Comparison of ENCODE assay signal across 8 mouse cellular contexts in the genomic region with DNA sequence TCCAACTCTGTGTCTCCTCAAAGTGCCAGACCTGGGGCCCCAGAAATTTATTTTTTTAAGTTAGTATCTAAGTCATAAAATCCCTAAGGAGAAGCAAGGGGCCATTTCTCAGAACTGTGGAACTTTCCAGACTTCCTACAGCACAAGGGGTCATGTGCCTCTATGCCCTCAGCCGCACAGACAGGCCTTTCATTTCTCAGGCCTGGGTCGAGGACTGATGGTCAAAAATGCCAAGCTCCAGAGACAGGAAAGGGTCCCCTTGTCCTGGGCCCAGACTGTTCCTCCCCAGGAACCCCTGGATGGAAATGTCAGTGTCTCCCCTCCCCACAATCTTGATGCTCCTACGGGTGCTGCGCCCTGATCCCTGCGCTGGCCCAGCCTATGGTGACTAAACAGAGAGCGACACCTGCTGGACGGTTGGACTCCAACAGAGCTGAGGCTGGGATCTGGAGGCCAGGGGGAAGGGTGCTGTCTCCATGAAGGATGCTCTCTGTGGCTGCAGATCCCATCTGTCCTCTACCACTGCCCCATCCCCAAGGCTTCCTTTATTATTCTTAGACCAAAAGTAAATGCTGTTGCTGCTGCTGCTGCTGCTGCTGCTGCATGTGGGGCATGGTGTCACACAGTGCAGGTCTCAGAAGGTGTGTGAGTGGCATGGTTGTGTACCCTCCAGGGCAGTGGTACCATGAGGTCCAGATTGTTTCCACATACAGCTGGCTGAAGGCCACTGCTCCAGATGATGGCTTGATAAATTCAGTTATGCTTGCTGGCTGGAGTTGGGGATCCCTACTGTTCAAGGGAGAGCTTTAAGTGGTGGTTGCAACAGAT. TPM values are rescaled to one million over a fixed set of nuclear protein-coding genes. Genes with fewer than 3 reads are reported as not detected.
DNase-seq lines count a peak whose midpoint lies in the region; ATAC-seq and TF ChIP-seq lines count a peak whose summit lies in the region.

No protein-coding gene starts in this region.

- peak; percentile 17 to 78; a peak in 3 of 4 replicates for TF ChIP-seq CTCF in CH12.LX (conservative IDR thresholded peaks at IDR 0.05 in 1 of 2, IDR thresholded peaks at IDR 0.05 in 1 of 2; ENCODE audit: low read depth in 2 of 2, low read length in 2 of 2)
- peak; percentile 75 for TF ChIP-seq CTCF in bone marrow, adult 2 months (IDR thresholded peaks at IDR 0.05; ENCODE audit: control insufficient read depth, insufficient read depth, low read length)

- H3K4me1 ChIP-seq in CH12.LX (ENCODE audit: control insufficient read depth in 1 of 2, insufficient read depth in 2 of 2), result no peaks in the 10 kb centered on the region
- H3K4me1 ChIP-seq in bone marrow, adult 2 months (ENCODE audit: control insufficient read depth, insufficient read depth, low read length), result no peaks in the 10 kb centered on the region
- H3K4me1 ChIP-seq in lung, embryonic 15.5 days, result no peaks in the 10 kb centered on the region

- 24% methylated on average over 7 of the region's 7 CpGs for WGBS in bone marrow, adult 2 months
- 17% methylated on average over 7 of the region's 7 CpGs for WGBS in lung, embryonic 15.5 days

- H3K9me3 ChIP-seq in CH12.LX (replicated peaks; ENCODE audit: low read length), result no peaks in the 10 kb centered on the region
- no peaks in the 10 kb centered on the region for H3K9me3 ChIP-seq in lung, embryonic 15.5 days

- peak; percentile 73 for TF ChIP-seq RAD21 in CH12.LX (IDR thresholded peaks at IDR 0.05; ENCODE audit: low read depth, low read length)

- no peak for TF ChIP-seq EP300 in CH12.LX (IDR thresholded peaks at IDR 0.05; ENCODE audit: low read length)

- H3K4me2 ChIP-seq in CH12.LX (ENCODE audit: insufficient read depth, low read depth, poor library complexity, severe bottlenecking), result no peak overlapping the region
- no peak overlapping the region for H3K4me2 ChIP-seq in lung, embryonic 15.5 days

- in situ Hi-C loops in CH12.LX (cut with MboI; ENCODE audit: low pct_ligation_motif_present, low pct_unique_long_range_greater_than_20kb, low sequenced_read_pairs), result loop anchor here (25.0 kb wide), 1 partner anchor 293 kb away; the partner anchor contains the start of genes Mrpl46 and Mrps11

- intact Hi-C loops in heart, postnatal 10 days (cut with DNase I), result no loop called here

- TF ChIP-seq POLR2A in CH12.LX (IDR thresholded peaks at IDR 0.05; ENCODE audit: low read depth, low read length), result no peak
- no peak for TF ChIP-seq POLR2A in bone marrow, adult 2 months (IDR thresholded peaks at IDR 0.05; ENCODE audit: borderline replicate concordance, control insufficient read depth, low read depth, low read length)

- no peak overlapping the region for H3K9ac ChIP-seq in CH12.LX (ENCODE audit: insufficient read depth, low read depth)
- no peak overlapping the region for H3K9ac ChIP-seq in lung, embryonic 15.5 days

- H3K27me3 ChIP-seq in CH12.LX (replicated peaks), result peaks cover 93% of the 10 kb centered on the region
- H3K27me3 ChIP-seq in lung, embryonic 15.5 days, result no peaks in the 10 kb centered on the region

- no peaks in the 10 kb centered on the region for H3K79me2 ChIP-seq in CH12.LX (replicated peaks; ENCODE audit: control insufficient read depth, extremely low read depth, insufficient read depth, poor library complexity, severe bottlenecking)

- peak; percentile 75; the same call in 1 of the 2 replicates for ATAC-seq in erythroblast, adult 5-6 weeks (replicated peaks; ENCODE audit: low FRiP score, poor library complexity, severe bottlenecking)
- peak; percentile 77 for ATAC-seq in lung, embryonic 15.5 days (ENCODE audit: borderline replicate concordance, extremely low read depth, low FRiP score, low TSS enrichment)

- H3K4me3 ChIP-seq in CH12.LX (replicated peaks in 1 of 3; ENCODE audit: low read depth in 2 of 3, low read length in 2 of 3, poor library complexity in 1 of 3), result no peak overlapping the region
- H3K4me3 ChIP-seq in bone marrow, adult 2 months (replicated peaks; ENCODE audit: control insufficient read depth, low read depth, low read length), result no peak overlapping the region
- H3K4me3 ChIP-seq in lung, embryonic 15.5 days, result no peak overlapping the region

- peak; percentile 47 for DNase-seq in CH12.LX (ENCODE audit: extremely low read depth)
- peak; percentile 60 to 83 for DNase-seq in heart, postnatal 10 days
- peak; percentile 86 to 87 for DNase-seq in kidney, postnatal 4 days
- DNase-seq in ovary, postnatal 36 days (ENCODE audit: low spot score), result peak; percentile 59
- peak; percentile 85 for DNase-seq in thymus, postnatal 4 days

- dilution Hi-C loops in CH12.LX (cut with MboI; ENCODE audit: extremely low pct_ligation_motif_present, extremely low pct_unique_long_range_greater_than_20kb, low sequenced_read_pairs), result no loop called here

- no peak overlapping the region for H3K27ac ChIP-seq in CH12.LX (ENCODE audit: insufficient read depth, low read depth)
- no peak overlapping the region for H3K27ac ChIP-seq in bone marrow, adult 2 months (ENCODE audit: control insufficient read depth, insufficient read depth, low read depth, low read length, poor library complexity)
- H3K27ac ChIP-seq in lung, embryonic 15.5 days, result no peak overlapping the region

- no peaks in the 10 kb centered on the region for H3K36me3 ChIP-seq in CH12.LX (replicated peaks in 1 of 2; ENCODE audit: control insufficient read depth in 1 of 2, insufficient read depth in 1 of 2, low read length in 1 of 2)
- H3K36me3 ChIP-seq in lung, embryonic 15.5 days, result no peaks in the 10 kb centered on the region

TF ChIP-seq in CH12.LX, 34 proteins besides CTCF, POLR2A, EP300 and RAD21:
- TF ChIP-seq ZC3H11A (IDR thresholded peaks at IDR 0.05; ENCODE audit: low read depth, low read length) (peak; percentile 16; the same call in 1 of the 2 replicates), SMC3 (IDR thresholded peaks at IDR 0.05; ENCODE audit: low read depth, low read length) (peak; percentile 89), ZKSCAN1 (IDR thresholded peaks at IDR 0.05; ENCODE audit: borderline replicate concordance, low read depth, low read length) (no peak), TBP (conservative IDR thresholded peaks at IDR 0.05; ENCODE audit: low read depth, low read length) (no peak), IRF4 (IDR thresholded peaks at IDR 0.05; ENCODE audit: low read depth, low read length) (no peak)

RNA-seq across cellular contexts. Expression of gene Acan, which starts 27.5 kb away (rescaled TPM):
- not detected in 2 replicates for total RNA-seq in CH12.LX (2012; rRNA removed)
- total RNA-seq in CH12.LX (2014; rRNA removed), result not detected in 2 replicates
- polyA plus RNA-seq in CH12.LX (2012; ENCODE audit: insufficient read length, low read depth), result not detected in 2 replicates
- polyA plus RNA-seq in bone marrow, adult 2 months (2011; ENCODE audit: insufficient read depth, insufficient read length, low replicate concordance, missing spikeins), result not detected in 2 replicates
- not detected in 2 replicates for total RNA-seq in erythroblast, adult 5-6 weeks (2015; ENCODE audit: low replicate concordance)
- total RNA-seq in erythroblast, adult 5-6 weeks (2017; ENCODE audit: low replicate concordance), result not detected in 2 replicates
- total RNA-seq in heart, postnatal 10 days (2021), result 1 to 10 TPM; 1.8 to 2.3 TPM
- polyA plus RNA-seq in lung, embryonic 15.5 days (2015; fragmentation: Nextera tagmentation; extraction: Ambion mirVana), result 0.58 and 0.69 TPM in 2 replicates

RNA-seq across cellular contexts. Expression of gene Hapln3, which starts 50.0 kb away (rescaled TPM):
- total RNA-seq in CH12.LX (2012; rRNA removed) (0.04 TPM in 1 of 2 replicates, not detected in the other), CH12.LX (2014; rRNA removed) (not detected in 2 replicates)
- not detected in 2 replicates for polyA plus RNA-seq in CH12.LX (2012; ENCODE audit: insufficient read length, low read depth)
- polyA plus RNA-seq in bone marrow, adult 2 months (2011; ENCODE audit: insufficient read depth, insufficient read length, low replicate concordance, missing spikeins), result not detected in 2 replicates
- total RNA-seq in erythroblast, adult 5-6 weeks (2015; ENCODE audit: low replicate concordance), result not detected in 2 replicates
- not detected in 2 replicates for total RNA-seq in erythroblast, adult 5-6 weeks (2017; ENCODE audit: low replicate concordance)
- 1 to 10 TPM in 1 of 2 experiments, under 1 TPM in 1; 0.69 to 1.4 TPM for total RNA-seq in heart, postnatal 10 days (2021)
- polyA plus RNA-seq in lung, embryonic 15.5 days (2015; fragmentation: Nextera tagmentation; extraction: Ambion mirVana), result 1.6 and 3.0 TPM in 2 replicates
